Mouse (Mus musculus): ENCODE results near the gene Aaed1.

- TF ChIP-seq CTCF (IDR thresholded peaks at IDR 0.05; ENCODE audit: insufficient read depth, low read length) (no peak), POLR2A (IDR thresholded peaks at IDR 0.05; ENCODE audit: borderline replicate concordance, extremely low read depth, low read depth, low read length) (no peak)
Observed at GRCm38 (mm10) chr13:64225738-64226137, 86.8 kb downstream of the Aaed1 start.
